Mouse (Mus musculus) heart, postnatal 0 days (tissue): Measurements from ENCODE around the gene Hoxa5.

Experiments
- CTCF ChIP-seq: IDR thresholded peaks from 2 replicates; pipeline ENCODE4 v1.5.1; 2016; ENCODE audit warnings: antibody characterized with exemption, control low read depth, low read depth
- EP300 ChIP-seq: IDR thresholded peaks from 2 replicates; pipeline ENCODE4 v1.6.1; 2016; ENCODE audit warnings: antibody characterized with exemption, low read depth

DNA sequence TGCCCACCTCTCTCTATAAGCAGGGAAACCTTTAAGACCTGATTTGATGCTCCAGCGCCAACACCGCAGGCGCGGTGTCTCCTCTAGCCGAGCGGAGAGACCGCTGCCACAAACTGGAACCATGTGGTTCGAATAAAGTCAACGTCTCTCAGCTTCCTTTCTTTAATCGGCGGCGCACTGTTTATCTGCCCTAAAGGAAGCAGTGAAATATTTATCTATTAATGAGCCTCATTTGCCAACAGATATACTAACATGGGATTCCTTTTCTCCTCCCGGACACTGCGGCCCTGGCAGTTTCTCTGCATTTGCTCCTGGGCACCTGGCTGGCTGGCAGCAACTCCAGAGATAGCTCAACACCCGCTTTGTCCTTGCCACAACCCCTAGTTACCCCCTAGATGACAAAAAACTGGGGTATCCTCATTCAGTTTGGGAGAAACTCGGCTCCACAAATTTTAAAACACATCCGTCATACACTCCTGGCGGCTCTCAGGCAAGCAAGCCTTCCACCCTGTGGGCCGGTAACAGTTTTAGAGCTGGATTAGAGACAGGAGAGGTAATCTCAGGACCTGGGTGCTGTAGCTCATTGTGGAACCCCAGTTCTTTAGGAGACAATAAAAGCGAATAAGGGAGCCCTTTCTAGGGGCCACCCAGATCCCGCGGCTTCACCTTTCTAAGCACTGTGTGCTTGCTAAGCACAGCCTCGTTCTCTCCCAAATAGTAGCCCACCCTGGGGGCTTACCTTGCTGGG lies 13.7 kb upstream of the Hoxa5 start:
- TF ChIP-seq CTCF (no peak), EP300 (no peak)
